Mouse (Mus musculus): ENCODE results near the gene Nudcd3.

DNA sequence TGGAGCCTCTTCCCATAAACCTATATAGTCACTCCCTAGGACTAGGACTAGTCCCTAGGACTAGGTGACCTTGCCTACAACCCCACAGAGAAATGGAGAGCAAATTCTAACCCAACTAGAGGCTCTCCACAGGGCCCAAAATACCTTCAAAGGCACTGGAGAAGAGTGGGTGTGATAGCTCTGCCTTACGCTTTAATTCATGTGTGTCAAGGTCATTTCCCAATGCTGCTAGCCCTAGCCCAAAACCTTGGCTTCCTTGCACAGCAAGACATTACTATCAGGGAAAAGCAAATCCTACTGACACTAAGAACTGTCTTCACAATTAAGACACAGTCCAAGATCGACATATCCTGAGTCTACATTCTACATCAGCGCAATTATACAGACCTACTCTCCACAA lies 37.2 kb downstream of the Nudcd3 start:
- TF ChIP-seq CTCF (IDR thresholded peaks at IDR 0.05; ENCODE audit: extremely low read depth, insufficient read length, insufficient replicate concordance, low read depth, low read length) (no peak), POLR2A (IDR thresholded peaks at IDR 0.05; ENCODE audit: low read depth, low read length) (no peak)
